Mouse (Mus musculus) kidney, postnatal 4 days (tissue): ENCODE results near the gene Polr2e.
"Not testable (repeated sequence)": the region's sequence is repeated elsewhere in the genome, so short reads cannot be mapped to it uniquely, and the experiment has no call there.

Source experiments
- DNase-seq, 2 experiments: peaks; one replicate each; pipeline ENCODE4 v3.0.0; 2021; ENCODE audit warnings: mixed read lengths in 2 of 2

Gene Polr2e

GRCm38 (mm10) chr10:80056976-80057682 is 17.5 kb upstream of the Polr2e start:
- no peak for DNase-seq

- DNase-seq = no peak
Observed at GRCm38 (mm10) chr10:80056506-80056905, 16.9 kb upstream of the Polr2e start.

- no peak for DNase-seq
Observed at GRCm38 (mm10) chr10:80055891-80056290, 16.3 kb upstream of the Polr2e start.

GRCm38 (mm10) chr10:80055364-80055763 is 15.8 kb upstream of the Polr2e start:
- DNase-seq = no peak

- DNase-seq = not testable (repeated sequence)
Observed at GRCm38 (mm10) chr10:80054911-80055310, 15.3 kb upstream of the Polr2e start.

- peak; percentile 80 to 89 for DNase-seq
Observed at GRCm38 (mm10) chr10:80053831-80054815, 14.5 kb upstream of the Polr2e start.

GRCm38 (mm10) chr10:80053259-80053780 is 13.7 kb upstream of the Polr2e start:
- peak; percentile 100 for DNase-seq

GRCm38 (mm10) chr10:80052374-80052764 is 12.8 kb upstream of the Polr2e start:
- DNase-seq = no peak

- peak; percentile 70 to 83 for DNase-seq
Observed at GRCm38 (mm10) chr10:80051618-80052373, 12.2 kb upstream of the Polr2e start.

- peak in 1 of 2 experiments; percentile 46 for DNase-seq
Observed at GRCm38 (mm10) chr10:80050885-80051617, 11.5 kb upstream of the Polr2e start.

- DNase-seq = no peak
Observed at GRCm38 (mm10) chr10:80050244-80050643, 10.6 kb upstream of the Polr2e start.

- DNase-seq = no peak
Observed at GRCm38 (mm10) chr10:80048834-80049233, 9.2 kb upstream of the Polr2e start.

GRCm38 (mm10) chr10:80048396-80048795 is 8.8 kb upstream of the Polr2e start:
- DNase-seq = no peak

- DNase-seq = peak; percentile 40 to 59
Observed at GRCm38 (mm10) chr10:80047041-80047565, 7.5 kb upstream of the Polr2e start, which contains the start of gene Gpx4. Gpx4 (plus strand) TSS chr10:80047166.

GRCm38 (mm10) chr10:80045766-80046165 is 6.2 kb upstream of the Polr2e start:
- no peak for DNase-seq

- DNase-seq = not testable (repeated sequence)
Observed at GRCm38 (mm10) chr10:80045364-80045763, 5.8 kb upstream of the Polr2e start.

- no peak for DNase-seq
Observed at GRCm38 (mm10) chr10:80044087-80044486, 4.5 kb upstream of the Polr2e start.

- not testable (repeated sequence) for DNase-seq
Observed at GRCm38 (mm10) chr10:80041409-80042060, 1.9 kb upstream of the Polr2e start.

- no peak for DNase-seq
Observed at GRCm38 (mm10) chr10:80036832-80037231, 2.8 kb downstream of the Polr2e start.

GRCm38 (mm10) chr10:80035686-80036085 is 3.9 kb downstream of the Polr2e start:
- no peak for DNase-seq

GRCm38 (mm10) chr10:80035148-80035547 is 4.4 kb downstream of the Polr2e start:
- no peak for DNase-seq
